In genomic region chr8:104234573-104234972, GRCm38 (mm10) we compare ENCODE assay signal across 11 mouse cellular contexts. TPM values are rescaled to one million over a fixed set of nuclear protein-coding genes. Genes with fewer than 3 reads are reported as not detected.
DNase-seq lines count a peak whose midpoint lies in the region; ATAC-seq and TF ChIP-seq lines count a peak whose summit lies in the region.
"Had no signal": no experiment of that assay in that cellular context is flagged by ENCODE, and none has a peak within 500 bp of the region (broad histone marks: within the 10 kb centered on the region; RNA-seq: fewer than 3 reads in every experiment).

No protein-coding gene starts in this region.

- H3K4me3 ChIP-seq in kidney, embryonic 16.5 days (ENCODE audit: low read length), result no peak overlapping the region
- H3K4me3 ChIP-seq in bone marrow, adult 2 months (replicated peaks; ENCODE audit: control insufficient read depth, low read depth, low read length), result no peak overlapping the region
- H3K4me3 ChIP-seq in intestine, embryonic 16.5 days (ENCODE audit: low read length), result no peak overlapping the region
- H3K4me3 ChIP-seq: heart, embryonic 15.5 days had no signal

- TF ChIP-seq CTCF in bone marrow, adult 2 months (IDR thresholded peaks at IDR 0.05; ENCODE audit: control insufficient read depth, insufficient read depth, low read length), result peak; percentile 44; the same call in 1 of the 2 replicates

- no peaks in the 10 kb centered on the region for H3K4me1 ChIP-seq in kidney, embryonic 16.5 days (ENCODE audit: insufficient read depth, low read length)
- H3K4me1 ChIP-seq in bone marrow, adult 2 months (ENCODE audit: control insufficient read depth, insufficient read depth, low read length), result peaks cover 9% of the 10 kb centered on the region; the same call in 1 of the 2 replicates
- no peaks in the 10 kb centered on the region for H3K4me1 ChIP-seq in intestine, embryonic 16.5 days (ENCODE audit: control insufficient read depth, insufficient read depth, low read length)
- H3K4me1 ChIP-seq: heart, embryonic 15.5 days had no signal

- H3K4me2 ChIP-seq in kidney, embryonic 16.5 days (replicated peaks; ENCODE audit: low read depth, low read length), result no peak overlapping the region
- no peak overlapping the region for H3K4me2 ChIP-seq in intestine, embryonic 16.5 days (ENCODE audit: low read depth, low read length)
- H3K4me2 ChIP-seq: heart, embryonic 15.5 days had no signal

- no peak overlapping the region for H3K9ac ChIP-seq in kidney, embryonic 16.5 days (replicated peaks; ENCODE audit: low read length)
- H3K9ac ChIP-seq in intestine, embryonic 16.5 days (ENCODE audit: low read depth, low read length), result no peak overlapping the region
- H3K9ac ChIP-seq: heart, embryonic 15.5 days had no signal

- H3K27ac ChIP-seq in kidney, embryonic 16.5 days (ENCODE audit: low read length), result no peak overlapping the region
- no peak overlapping the region for H3K27ac ChIP-seq in bone marrow, adult 2 months (ENCODE audit: control insufficient read depth, insufficient read depth, low read depth, low read length, poor library complexity)
- no peak overlapping the region for H3K27ac ChIP-seq in intestine, embryonic 16.5 days (ENCODE audit: low read length)
- H3K27ac ChIP-seq: heart, embryonic 15.5 days had no signal

- no peak for TF ChIP-seq POLR2A in bone marrow, adult 2 months (IDR thresholded peaks at IDR 0.05; ENCODE audit: borderline replicate concordance, control insufficient read depth, low read depth, low read length)

- peaks cover 60% of the 10 kb centered on the region for H3K36me3 ChIP-seq in kidney, embryonic 16.5 days (ENCODE audit: insufficient read depth, low read length)
- peaks cover 15% of the 10 kb centered on the region for H3K36me3 ChIP-seq in intestine, embryonic 16.5 days (ENCODE audit: control insufficient read depth, insufficient read depth, low read length)

- WGBS in kidney, embryonic 16.5 days, result 50% methylated on average over 6 of the region's 6 CpGs
- 67% methylated on average over 6 of the region's 6 CpGs for WGBS in bone marrow, adult 2 months
- 58% methylated on average over 6 of the region's 6 CpGs for WGBS in intestine, embryonic 16.5 days

- ATAC-seq in kidney, embryonic 16.5 days (ENCODE audit: low FRiP score, low TSS enrichment), result peak; percentile 57
- ATAC-seq in intestine, embryonic 16.5 days, result peak; percentile 33; the same call in 1 of the 2 replicates

- no peaks in the 10 kb centered on the region for H3K9me3 ChIP-seq in kidney, embryonic 16.5 days (ENCODE audit: low read length)
- no peaks in the 10 kb centered on the region for H3K9me3 ChIP-seq in intestine, embryonic 16.5 days (ENCODE audit: control insufficient read depth, low read length)
- H3K9me3 ChIP-seq: heart, embryonic 15.5 days had no signal

- DNase-seq in kidney, postnatal 36 days, result no peak
- peak; percentile 61 for DNase-seq in ES-CJ7 (ENCODE audit: low read depth, low spot score)
- no peak for DNase-seq in testis, postnatal 10 days (ENCODE audit: low spot score)
- no peak for DNase-seq in left cerebral cortex, adult 11 months (ENCODE audit: low spot score)
- no peak for DNase-seq in right cerebral cortex, postnatal 25 days

- no peaks in the 10 kb centered on the region for H3K27me3 ChIP-seq in kidney, embryonic 16.5 days (ENCODE audit: insufficient read depth, low read length)
- no peaks in the 10 kb centered on the region for H3K27me3 ChIP-seq in intestine, embryonic 16.5 days (replicated peaks; ENCODE audit: control insufficient read depth, insufficient read depth, low read length)
- H3K27me3 ChIP-seq: heart, embryonic 15.5 days had no signal

RNA-seq across cellular contexts. Expression of gene Tk2, which starts 13.8 kb away (rescaled TPM):
- 21.6 and 25.5 TPM in 2 replicates for polyA plus RNA-seq in kidney, embryonic 16.5 days (2015; fragmentation: Nextera tagmentation; extraction: Ambion mirVana)
- polyA plus RNA-seq in bone marrow, adult 2 months (2011; ENCODE audit: insufficient read depth, insufficient read length, low replicate concordance, missing spikeins), result 14.5 and 32.7 TPM in 2 replicates
- polyA plus RNA-seq in intestine, embryonic 16.5 days (2015; fragmentation: Nextera tagmentation; extraction: Ambion mirVana), result 13.4 and 14.0 TPM in 2 replicates

RNA-seq across cellular contexts. Expression of gene Cklf, which starts 16.1 kb away (rescaled TPM):
- 40.0 and 46.7 TPM in 2 replicates for polyA plus RNA-seq in kidney, embryonic 16.5 days (2015; fragmentation: Nextera tagmentation; extraction: Ambion mirVana)
- polyA plus RNA-seq in bone marrow, adult 2 months (2011; ENCODE audit: insufficient read depth, insufficient read length, low replicate concordance, missing spikeins), result 12.0 and 63.8 TPM in 2 replicates
- polyA plus RNA-seq in intestine, embryonic 16.5 days (2015; fragmentation: Nextera tagmentation; extraction: Ambion mirVana), result 27.6 and 30.6 TPM in 2 replicates

RNA-seq across cellular contexts. Expression of gene Cmtm2a, which starts 58.4 kb away (rescaled TPM):
- polyA plus RNA-seq in kidney, embryonic 16.5 days (2015; fragmentation: Nextera tagmentation; extraction: Ambion mirVana), result not detected in 2 replicates
- not detected in 2 replicates for polyA plus RNA-seq in bone marrow, adult 2 months (2011; ENCODE audit: insufficient read depth, insufficient read length, low replicate concordance, missing spikeins)
- not detected in 2 replicates for polyA plus RNA-seq in intestine, embryonic 16.5 days (2015; fragmentation: Nextera tagmentation; extraction: Ambion mirVana)
- polyA plus RNA-seq: heart, embryonic 15.5 days; limb, embryonic 14.5 days; stomach, embryonic 16.5 days had no signal
